In genomic region chr6:28929169-28929803, GRCm38 (mm10) we compare ENCODE assay signal across 7 mouse cellular contexts.
DNase-seq lines count a peak whose midpoint lies in the region; ATAC-seq and TF ChIP-seq lines count a peak whose summit lies in the region.
"Not testable (repeated sequence)": the region's sequence is repeated elsewhere in the genome, so short reads cannot be mapped to it uniquely, and the experiment has no call there.

No protein-coding gene starts in this region.

- ATAC-seq in intestine, embryonic 16.5 days, result peak; percentile 46; the same call in 1 of the 2 replicates
- ATAC-seq in liver, embryonic 14.5 days (ENCODE audit: insufficient read depth), result peak; percentile 62

- not testable (repeated sequence) for H3K27me3 ChIP-seq in embryonic facial prominence, embryonic 10.5 days (replicated peaks; ENCODE audit: low read depth, poor library complexity, severe bottlenecking); heart, adult 2 months (ENCODE audit: control insufficient read depth, insufficient read depth, low read length); intestine, embryonic 16.5 days (replicated peaks; ENCODE audit: control insufficient read depth, insufficient read depth, low read length); liver, embryonic 14.5 days (ENCODE audit: control insufficient read depth, insufficient read depth, low read length)

- not testable (repeated sequence) for H3K36me3 ChIP-seq in embryonic facial prominence, embryonic 10.5 days (replicated peaks); heart, adult 2 months (ENCODE audit: control insufficient read depth, insufficient read depth, low read length); intestine, embryonic 16.5 days (ENCODE audit: control insufficient read depth, insufficient read depth, low read length); liver, embryonic 14.5 days (replicated peaks; ENCODE audit: control insufficient read depth, insufficient read depth, low read depth)

- H3K4me3 ChIP-seq in embryonic facial prominence, embryonic 10.5 days, result peak overlapping the region; percentile 27; the same call in 1 of the 2 replicates
- not testable (repeated sequence) for H3K4me3 ChIP-seq in heart, adult 2 months
- H3K4me3 ChIP-seq in intestine, embryonic 16.5 days (ENCODE audit: low read length), result 0 out of 2 replicates have a peak overlapping the region, but pooled peaks have one; percentile 14
- peak overlapping the region in 1 of 2 experiments; percentile 37; a peak in 1 of 4 replicates for H3K4me3 ChIP-seq in liver, embryonic 14.5 days (ENCODE audit: insufficient read depth in 1 of 2, low read depth in 2 of 2, low read length in 2 of 2)

- peak overlapping the region; percentile 76 for H3K9ac ChIP-seq in heart, adult 2 months (ENCODE audit: low read depth, low read length)
- not testable (repeated sequence) for H3K9ac ChIP-seq in intestine, embryonic 16.5 days (ENCODE audit: low read depth, low read length); liver, embryonic 14.5 days (replicated peaks)

- not testable (repeated sequence) for TF ChIP-seq POLR2A in heart, adult 2 months (IDR thresholded peaks at IDR 0.05; ENCODE audit: insufficient read depth, low read depth, low read length)

- peaks cover 18% of the 10 kb centered on the region for H3K4me1 ChIP-seq in embryonic facial prominence, embryonic 10.5 days
- H3K4me1 ChIP-seq in heart, adult 2 months (ENCODE audit: control insufficient read depth, insufficient read depth, low read length); intestine, embryonic 16.5 days (ENCODE audit: control insufficient read depth, insufficient read depth, low read length); liver, embryonic 14.5 days (replicated peaks; ENCODE audit: control insufficient read depth in 2 of 2, insufficient read depth in 2 of 2, low read length in 1 of 2): not testable (repeated sequence)

- H3K9me3 ChIP-seq in embryonic facial prominence, embryonic 10.5 days; intestine, embryonic 16.5 days (ENCODE audit: control insufficient read depth, low read length); liver, embryonic 14.5 days (ENCODE audit: control insufficient read depth, low read length): not testable (repeated sequence)

- H3K27ac ChIP-seq in embryonic facial prominence, embryonic 10.5 days (replicated peaks); heart, adult 2 months; intestine, embryonic 16.5 days (ENCODE audit: low read length); liver, embryonic 14.5 days: not testable (repeated sequence)

- not testable (repeated sequence) for H3K4me2 ChIP-seq in intestine, embryonic 16.5 days (ENCODE audit: low read depth, low read length); liver, embryonic 14.5 days (ENCODE audit: low read depth)

- H3K79me2 ChIP-seq in heart, adult 2 months (replicated peaks; ENCODE audit: control insufficient read depth, insufficient read depth, low read length), result not testable (repeated sequence)

- peak; percentile 61 for DNase-seq in T-cell, adult 2 months (ENCODE audit: low spot score)
- not testable (repeated sequence) for DNase-seq in embryonic facial prominence, embryonic 10.5 days (ENCODE audit: low spot score); liver, embryonic 14.5 days (ENCODE audit: low read depth in 3 of 3, low spot score in 3 of 3)
- DNase-seq in heart, adult 2 months, result peak in 1 of 2 experiments; percentile 36
- DNase-seq in mesoderm, embryonic 11.5 days (ENCODE audit: low read depth, low spot score), result peak; percentile 46
- DNase-seq in retina, postnatal 1 day, result peak; percentile 50

- 75% methylated on average over 21 of the region's 25 CpGs for WGBS in embryonic facial prominence, embryonic 10.5 days
- 90% methylated on average over 21 of the region's 25 CpGs for WGBS in heart, adult 2 months
- WGBS in intestine, embryonic 16.5 days, result 82% methylated on average over 20 of the region's 25 CpGs
- WGBS in liver, embryonic 14.5 days (ENCODE audit: insufficient replicate concordance), result 75% methylated on average over 19 of the region's 25 CpGs

- intact Hi-C loops in heart, adult 2 months (cut with DNase I), result not testable (repeated sequence)

- not testable (repeated sequence) for TF ChIP-seq EP300 in heart, adult 2 months (IDR thresholded peaks at IDR 0.05; ENCODE audit: insufficient read depth, low read depth, low read length); liver, embryonic 14.5 days (IDR thresholded peaks at IDR 0.05; ENCODE audit: low read depth)

- TF ChIP-seq CTCF in heart, adult 2 months (IDR thresholded peaks at IDR 0.05); liver, embryonic 14.5 days (IDR thresholded peaks at IDR 0.05; ENCODE audit: low read depth): not testable (repeated sequence)
